Mouse (Mus musculus) heart, postnatal 14 days (tissue): ENCODE results near the gene Pla2g2f. TPM values are rescaled to one million over a fixed set of nuclear protein-coding genes. Genes with fewer than 3 reads are reported as not detected.

Source experiments
- total RNA-seq, 2 experiments: library from RNA; stranded (reverse); gene quantifications; 2 replicates each; pipeline ENCODE4 v1.2.3; 2021

Pla2g2f gene
- total RNA-seq, 2 experiments from 2014 or later = 0.20 to 0.36 TPM

Other genes starting within 250 kb of the Pla2g2f start
- gene Vwa5b1, start 121.7 kb downstream of the Pla2g2f start, total RNA-seq = not detected
- gene Pla2g2c, start 32.8 kb downstream of the Pla2g2f start, total RNA-seq = not detected
- 1 to 10 TPM in 1 of 2 experiments, under 1 TPM in 1; 0.93 to 1.7 TPM for gene Ubxn10, start 20.5 kb downstream of the Pla2g2f start, total RNA-seq
- under 1 TPM in 1 of 2 experiments, not detected in 1; 0.17 TPM for gene Pla2g2d, start 18.1 kb upstream of the Pla2g2f start, total RNA-seq
- 10 to 100 TPM; 22.4 to 30.4 TPM for gene Pla2g5, start 105.9 kb upstream of the Pla2g2f start, total RNA-seq
- gene Gm13030, start 116.3 kb upstream of the Pla2g2f start, total RNA-seq = not detected
- 1 to 10 TPM; 1.4 TPM for gene Pla2g2e, start 120.3 kb upstream of the Pla2g2f start, total RNA-seq
- gene Otud3, start 156.3 kb upstream of the Pla2g2f start, total RNA-seq = 10 to 100 TPM in 1 of 2 experiments, 1 to 10 TPM in 1; 9.4 to 10.0 TPM
- gene Rnf186, start 209.5 kb upstream of the Pla2g2f start, total RNA-seq = under 1 TPM in 1 of 2 experiments, not detected in 1; 0.22 TPM
- gene Tmco4, start 215.3 kb upstream of the Pla2g2f start, total RNA-seq = 1 to 10 TPM; 7.9 to 8.4 TPM